Mouse (Mus musculus): ENCODE measurements around the gene Zcchc24.

GRCm38 (mm10) chr14:25785210-25785609 is 16.4 kb upstream of the Zcchc24 start:
- TF ChIP-seq GATA1 (IDR thresholded peaks at IDR 0.05; ENCODE audit: borderline replicate concordance, low read length) (no peak), TAL1 (conservative IDR thresholded peaks at IDR 0.05; ENCODE audit: low read depth, low read length) (no peak), CTCF (IDR thresholded peaks at IDR 0.05; ENCODE audit: low read depth, low read length) (no peak), POLR2AphosphoS5 (IDR thresholded peaks at IDR 0.05; ENCODE audit: insufficient replicate concordance, low read depth, low read length) (no peak)

Data from G1E (cell line).